Mouse (Mus musculus) forebrain, embryonic 16.5 days (tissue): ENCODE data around the gene Ank. TPM values are rescaled to one million over a fixed set of nuclear protein-coding genes. Genes with fewer than 3 reads are reported as not detected.
A peak's percentile ranks its signal among the peaks of the same experiment; 100 is the strongest.

ENCODE experiments used
- ATAC-seq: fragments of 200-750 bp; cut with Nextera tagmentation; 2 replicates; pipeline ENCODE4 v1.8.0; 2017; ENCODE audit warnings: mild to moderate bottlenecking, moderate library complexity
- H3K27ac ChIP-seq: fragments of 300-500 bp; sonication (generic); 2 replicates; pipeline ENCODE4 v1.5.1; 2014; ENCODE audit warnings: low read length, control low read depth
- H3K27me3 ChIP-seq: fragments of 300-500 bp; sonication (generic); replicated peaks from 2 replicates; pipeline ENCODE4 v1.6.1; 2014; ENCODE audit warnings: low read length; ENCODE audit not compliant: control insufficient read depth, insufficient read depth
- H3K36me3 ChIP-seq: fragments of 300-500 bp; sonication (generic); 2 replicates; pipeline ENCODE4 v1.6.1; 2014; ENCODE audit not compliant: control insufficient read depth, insufficient read depth
- H3K4me1 ChIP-seq: fragments of 300-500 bp; sonication (generic); replicated peaks from 2 replicates; pipeline ENCODE4 v1.6.1; 2014; ENCODE audit warnings: low read length; ENCODE audit not compliant: control insufficient read depth, insufficient read depth
- H3K4me2 ChIP-seq: fragments of 300-500 bp; sonication (generic); 2 replicates; pipeline ENCODE4 v1.6.1; 2014; ENCODE audit warnings: mild to moderate bottlenecking, low read length, control low read depth
- H3K4me3 ChIP-seq: fragments of 300-500 bp; sonication (generic); replicated peaks from 2 replicates; pipeline ENCODE4 v1.5.1; 2014; ENCODE audit warnings: mild to moderate bottlenecking, low read length, control low read depth
- H3K9ac ChIP-seq: fragments of 300-500 bp; sonication (generic); replicated peaks from 2 replicates; pipeline ENCODE4 v1.6.1; 2014; ENCODE audit warnings: low read depth, low read length, control low read depth
- H3K9me3 ChIP-seq: fragments of 300-500 bp; sonication (generic); 2 replicates; pipeline ENCODE4 v1.6.1; 2016; ENCODE audit warnings: low read length; ENCODE audit not compliant: control insufficient read depth
- WGBS: fragments of 180-500 bp; shearing (Covaris S2); extraction: QIAGEN DNeasy Blood & Tissue Kit; methylation state at CpG from one replicate; pipeline ENCODE4 v1.1.7; 2014; 5-methylcytosine and 5-hydroxymethylcytosine counted together
- polyA plus RNA-seq: library from polyadenylated mRNA; unstranded; fragments of >200 nt; fragmentation: Nextera tagmentation; extraction: Ambion mirVana; gene quantifications from 2 replicates; pipeline ENCODE4 v1.2.1, GENCODE M21; 2015

The Ank gene
- polyA plus RNA-seq, 1 experiment from 2014 or later: 17.9 TPM

DNA sequence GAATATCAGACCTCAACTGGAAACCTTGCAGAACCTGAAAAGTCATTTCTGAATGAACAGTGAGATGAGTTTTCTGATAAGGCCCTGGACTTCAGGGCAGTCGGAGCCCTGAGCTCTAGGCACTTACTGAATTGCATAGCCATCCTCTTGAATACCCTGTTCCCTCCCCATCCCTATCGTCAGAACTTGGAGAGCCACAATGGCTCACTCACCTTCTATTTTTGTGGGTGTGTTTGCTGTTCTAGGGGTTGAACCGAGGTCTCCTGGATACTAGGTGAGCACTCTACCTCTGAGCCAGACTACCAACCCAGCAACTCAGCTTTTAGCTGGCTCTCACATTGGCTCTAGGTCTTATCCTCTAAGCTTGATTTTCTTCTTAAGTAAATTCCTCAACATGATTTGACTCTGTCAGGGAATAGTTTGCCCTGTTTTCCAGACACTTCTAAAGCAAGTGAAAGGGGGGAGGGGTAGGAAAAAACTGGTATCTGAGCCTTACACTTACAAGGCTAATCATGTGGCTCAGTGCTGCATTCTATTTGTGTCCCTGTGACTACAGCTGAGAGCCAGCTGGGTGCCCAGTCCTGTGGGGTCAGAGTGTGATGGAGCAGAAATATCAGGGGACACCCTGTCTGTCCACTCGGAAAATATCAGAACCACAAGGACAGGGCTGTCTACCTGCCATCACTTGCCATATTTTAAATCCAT is 71.2 kb downstream of the Ank start:
- Histone ChIP-seq H3K27ac (no peak overlapping the region), H3K4me1 (no peaks in the 10 kb centered on the region), H3K4me3 (no peak overlapping the region), H3K27me3 (no peaks in the 10 kb centered on the region), H3K36me3 (no peaks in the 10 kb centered on the region), H3K9ac (no peak overlapping the region), H3K4me2 (no peak overlapping the region), H3K9me3 (no peaks in the 10 kb centered on the region)
- no peak for ATAC-seq
- 69% methylated on average over 4 of the region's 4 CpGs for WGBS

- H3K27ac ChIP-seq: no peak overlapping the region
- no peaks in the 10 kb centered on the region for H3K4me1 ChIP-seq
- WGBS: 89% methylated on average over 9 of the region's 9 CpGs
- H3K9ac ChIP-seq: no peak overlapping the region
- H3K4me3 ChIP-seq: no peak overlapping the region
- no peaks in the 10 kb centered on the region for H3K36me3 ChIP-seq
- no peak overlapping the region for H3K4me2 ChIP-seq
- ATAC-seq: no peak
- H3K27me3 ChIP-seq: no peaks in the 10 kb centered on the region
- H3K9me3 ChIP-seq: no peaks in the 10 kb centered on the region
Observed at GRCm38 (mm10) chr15:27539745-27540144, 73.3 kb downstream of the Ank start.

DNA sequence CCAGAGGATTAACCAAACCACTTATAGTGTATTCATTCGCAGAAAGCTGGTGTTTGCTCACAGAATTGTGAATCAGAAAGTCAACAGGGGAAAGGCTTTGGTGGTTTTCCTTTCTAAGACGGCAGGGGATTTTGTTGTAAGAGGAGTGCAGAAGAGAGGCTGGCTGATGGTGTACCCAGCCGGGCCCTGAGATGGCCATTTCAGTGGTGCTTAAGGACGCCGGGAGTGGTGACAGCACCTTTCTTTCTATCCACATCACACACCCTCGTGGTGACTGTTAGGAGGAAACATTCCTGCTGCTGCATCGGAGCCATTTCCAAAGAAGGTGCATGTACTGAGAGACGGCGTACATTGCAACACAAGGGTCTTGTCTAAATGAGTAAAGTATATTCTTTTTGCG is 78.7 kb downstream of the Ank start:
- no peaks in the 10 kb centered on the region for H3K27me3 ChIP-seq
- ATAC-seq: no peak
- H3K4me3 ChIP-seq: no peak overlapping the region
- no peak overlapping the region for H3K27ac ChIP-seq
- no peak overlapping the region for H3K9ac ChIP-seq
- no peaks in the 10 kb centered on the region for H3K36me3 ChIP-seq
- 79% methylated on average over 10 of the region's 10 CpGs for WGBS
- H3K4me2 ChIP-seq: no peak overlapping the region
- H3K9me3 ChIP-seq: no peaks in the 10 kb centered on the region
- peaks cover 10% of the 10 kb centered on the region for H3K4me1 ChIP-seq

DNA sequence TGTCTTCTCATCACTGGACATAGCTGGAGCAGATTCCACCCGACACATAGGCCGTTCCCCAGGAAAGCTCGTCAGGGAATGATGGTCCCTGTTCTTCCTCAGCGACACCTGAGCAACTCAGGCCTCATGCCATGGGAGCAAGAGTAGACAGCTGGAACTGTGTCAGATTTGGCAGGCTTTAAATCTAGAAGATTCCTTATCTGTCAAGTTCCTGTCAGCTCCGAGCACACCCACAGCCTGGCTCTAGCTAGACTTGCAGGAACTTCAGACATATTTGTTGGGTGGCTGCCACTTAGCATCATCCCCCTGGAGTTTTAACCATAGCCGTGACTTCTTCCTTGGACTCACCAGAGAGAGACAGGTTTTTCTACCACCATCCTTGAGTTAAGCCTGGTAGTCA is 81.6 kb downstream of the Ank start:
- no peak overlapping the region for H3K4me2 ChIP-seq
- no peak overlapping the region for H3K9ac ChIP-seq

DNA sequence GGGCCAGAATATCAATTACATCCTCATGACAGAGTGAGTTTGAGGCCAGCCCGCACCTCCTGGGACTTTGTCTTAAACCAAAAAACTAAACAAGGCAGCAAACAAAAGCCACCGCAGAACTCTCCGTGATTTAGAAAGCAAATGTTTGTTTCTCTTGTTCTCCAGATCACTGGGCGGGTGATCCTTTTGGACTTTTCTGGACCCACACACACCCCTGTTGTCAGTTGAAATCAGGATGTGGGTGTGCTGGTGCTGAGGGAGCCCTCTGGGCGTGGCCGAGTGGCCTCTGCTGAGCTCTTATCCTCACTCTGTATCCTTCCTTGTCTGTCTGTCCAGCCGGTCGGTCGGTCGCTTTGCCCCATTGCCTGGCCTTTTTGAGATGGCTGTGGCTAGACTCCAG is 82.6 kb downstream of the Ank start:
- no peak overlapping the region for H3K9ac ChIP-seq
- no peaks in the 10 kb centered on the region for H3K9me3 ChIP-seq
- H3K4me3 ChIP-seq: no peak overlapping the region
- H3K4me1 ChIP-seq: peaks cover 10% of the 10 kb centered on the region
- no peak overlapping the region for H3K4me2 ChIP-seq
- WGBS: 88% methylated on average over 10 of the region's 10 CpGs
- no peak overlapping the region for H3K27ac ChIP-seq
- H3K27me3 ChIP-seq: no peaks in the 10 kb centered on the region
- ATAC-seq: no peak
- no peaks in the 10 kb centered on the region for H3K36me3 ChIP-seq

More for the DNA sequence above, 81.6 kb downstream of the Ank start:
- Histone ChIP-seq H3K4me1 (peaks cover 10% of the 10 kb centered on the region), H3K9me3 (no peaks in the 10 kb centered on the region), H3K4me3 (no peak overlapping the region), H3K27ac (no peak overlapping the region), H3K36me3 (no peaks in the 10 kb centered on the region), H3K27me3 (no peaks in the 10 kb centered on the region)
- WGBS: 80% methylated on average over 6 of the region's 6 CpGs
- no peak for ATAC-seq

- Histone ChIP-seq H3K36me3 (no peaks in the 10 kb centered on the region), H3K27me3 (no peaks in the 10 kb centered on the region), H3K4me2 (no peak overlapping the region), H3K9me3 (no peaks in the 10 kb centered on the region), H3K4me3 (no peak overlapping the region), H3K9ac (no peak overlapping the region), H3K4me1 (peaks cover 10% of the 10 kb centered on the region), H3K27ac (no peak overlapping the region)
- ATAC-seq: peak; percentile 57
- WGBS: 34% methylated on average over 7 of the region's 7 CpGs
Observed at GRCm38 (mm10) chr15:27549878-27550277, 83.4 kb downstream of the Ank start.

DNA sequence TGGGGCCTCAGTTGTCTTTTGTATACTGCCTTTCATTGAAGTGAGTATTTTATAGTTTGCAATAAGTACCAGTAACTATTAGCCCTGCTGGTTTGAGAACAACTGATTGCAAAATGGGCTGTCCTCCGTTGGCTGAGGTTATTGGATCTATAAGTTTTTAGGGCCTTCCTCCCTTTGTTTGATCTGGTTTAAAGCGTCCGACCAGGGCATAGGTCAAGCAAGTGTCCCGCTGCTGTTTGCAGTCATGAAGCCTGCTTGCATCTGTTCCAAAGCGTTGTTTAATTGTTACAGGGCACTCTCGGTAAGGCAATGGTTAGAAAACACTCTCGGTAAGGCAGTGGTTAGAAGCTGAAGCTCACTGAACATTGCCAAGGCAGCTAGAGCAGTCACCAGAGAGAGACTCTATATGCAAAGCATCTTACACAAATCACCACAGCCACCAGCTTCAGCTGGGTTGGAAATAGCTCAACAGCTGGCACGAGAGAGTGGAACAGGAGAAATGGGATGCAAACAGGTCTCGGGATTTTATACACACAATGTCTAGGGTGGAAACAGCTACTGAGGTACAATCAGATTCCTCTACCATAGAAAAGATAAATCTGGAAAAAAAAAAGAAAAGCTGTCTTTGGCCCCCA is 84.0 kb downstream of the Ank start:
- H3K27ac ChIP-seq: no peak overlapping the region
- no peak overlapping the region for H3K4me2 ChIP-seq
- no peaks in the 10 kb centered on the region for H3K27me3 ChIP-seq
- WGBS: 72% methylated on average over 9 of the region's 9 CpGs
- no peak overlapping the region for H3K9ac ChIP-seq
- no peaks in the 10 kb centered on the region for H3K9me3 ChIP-seq
- H3K36me3 ChIP-seq: no peaks in the 10 kb centered on the region
- ATAC-seq: no peak
- peaks cover 10% of the 10 kb centered on the region for H3K4me1 ChIP-seq
- no peak overlapping the region for H3K4me3 ChIP-seq

GRCm38 (mm10) chr15:27551117-27552114 is 84.9 kb downstream of the Ank start:
- Histone ChIP-seq H3K36me3 (no peaks in the 10 kb centered on the region), H3K4me1 (peaks cover 10% of the 10 kb centered on the region), H3K4me3 (no peak overlapping the region), H3K9ac (no peak overlapping the region), H3K9me3 (no peaks in the 10 kb centered on the region), H3K4me2 (no peak overlapping the region), H3K27me3 (no peaks in the 10 kb centered on the region), H3K27ac (no peak overlapping the region)
- 88% methylated on average over 19 of the region's 19 CpGs for WGBS
- no peak for ATAC-seq

- Histone ChIP-seq H3K4me1 (peaks cover 10% of the 10 kb centered on the region), H3K27ac (no peak overlapping the region), H3K9me3 (no peaks in the 10 kb centered on the region), H3K9ac (no peak overlapping the region), H3K36me3 (no peaks in the 10 kb centered on the region), H3K27me3 (no peaks in the 10 kb centered on the region), H3K4me2 (no peak overlapping the region), H3K4me3 (no peak overlapping the region)
- ATAC-seq: no peak
- 87% methylated on average over 10 of the region's 10 CpGs for WGBS
Observed at GRCm38 (mm10) chr15:27552129-27552700, 85.7 kb downstream of the Ank start.
